Mouse (Mus musculus) erythroblast, adult 5-6 weeks (primary cell): ENCODE results near the gene Marc2. TPM values are rescaled to one million over a fixed set of nuclear protein-coding genes. Genes with fewer than 3 reads are reported as not detected.

Experiments used
- ATAC-seq: replicated peaks from 2 replicates; pipeline ENCODE4 v1.8.0; 2016; ENCODE audit warnings: moderate number of reproducible peaks, mild to moderate bottlenecking, moderate TSS enrichment, inconsistent platforms; ENCODE audit not compliant: poor library complexity, low FRiP score, severe bottlenecking
- total RNA-seq, 2 experiments: library from RNA; stranded (forward) in 1 of 2; stranded (reverse) in 1 of 2; fragments of 150-400 nt in 1 of 2; fragments of 200-764, 138-1000 nt in 1 of 2; gene quantifications; 2 replicates each; pipeline versions ENCODE4 v1.2.3 to v1.2.4; 2015 to 2017; ENCODE audit warnings: low replicate concordance in 2 of 2

The Marc2 gene
- total RNA-seq, 2 experiments from 2014 or later = 25.2 to 35.5 TPM

DNA sequence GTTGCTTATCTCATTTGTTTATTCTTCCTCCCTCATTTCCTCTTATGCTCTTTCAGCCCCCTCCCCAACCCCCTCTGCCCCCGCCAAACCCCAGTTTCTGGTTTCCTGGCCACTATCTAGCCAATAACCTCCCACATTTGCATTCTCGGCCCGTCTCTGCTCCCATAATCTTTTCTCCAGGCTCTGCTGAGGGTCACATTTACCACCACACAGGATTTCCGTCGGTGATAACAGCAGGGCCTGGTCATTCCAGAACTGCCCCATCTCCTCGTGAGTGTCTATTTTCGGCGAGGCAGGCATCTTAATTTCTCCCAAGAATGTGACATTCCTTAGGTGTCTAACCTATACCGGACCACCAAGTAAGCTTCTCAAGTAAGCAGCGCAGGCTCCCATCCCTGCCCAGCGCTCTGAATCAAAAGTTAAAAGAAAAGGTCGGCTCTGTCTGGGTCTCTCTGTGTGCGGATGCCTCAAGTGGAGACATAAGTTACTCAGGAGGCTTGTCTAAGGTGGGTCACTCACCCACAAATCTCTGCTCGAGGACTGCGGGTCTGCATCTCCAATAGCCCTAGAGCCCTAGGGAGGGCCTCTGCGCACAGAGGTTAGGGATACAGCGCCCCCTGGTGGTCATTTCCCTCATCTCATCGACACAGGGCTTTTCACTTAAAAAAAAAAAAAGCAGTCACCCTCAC lies 74.9 kb downstream of the Marc2 start:
- ATAC-seq = peak; percentile 80

DNA sequence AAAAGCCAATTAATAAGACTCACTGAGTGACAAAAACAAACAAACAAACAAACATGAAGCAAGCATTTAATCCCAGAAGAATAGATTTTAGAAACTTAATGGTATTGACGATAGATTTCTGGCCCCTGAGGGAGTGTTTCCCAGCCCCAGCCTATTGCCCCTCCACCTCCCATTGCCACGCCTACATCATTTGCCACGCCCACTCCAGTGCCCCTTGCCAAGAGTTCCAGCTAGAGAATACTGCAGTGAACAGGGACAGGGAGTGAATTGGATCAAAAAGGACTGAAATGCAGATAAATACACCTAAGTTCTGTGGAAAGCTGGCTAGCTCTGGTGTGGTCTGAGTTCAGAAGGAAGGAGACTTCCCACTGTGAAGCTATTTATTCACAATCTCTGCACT lies 82.4 kb downstream of the Marc2 start:
- ATAC-seq = no peak

Other genes with a start within 250 kb of the Marc2 start
- 1.7 and 6.9 TPM in 2 replicates for gene Hlx, start 113.8 kb downstream of the Marc2 start, total RNA-seq (2015; ENCODE audit: low replicate concordance)
- gene Hlx, start 113.8 kb downstream of the Marc2 start, total RNA-seq (2017; ENCODE audit: low replicate concordance) = 1.8 and 7.8 TPM in 2 replicates
- not detected in 2 replicates for gene Marc1, start 35.1 kb downstream of the Marc2 start, total RNA-seq (2015; ENCODE audit: low replicate concordance)
- gene Marc1, start 35.1 kb downstream of the Marc2 start, total RNA-seq (2017; ENCODE audit: low replicate concordance) = not detected in 2 replicates
- gene C130074G19Rik, start 36.8 kb upstream of the Marc2 start, total RNA-seq (2015; ENCODE audit: low replicate concordance) = not detected in 2 replicates
- gene C130074G19Rik, start 36.8 kb upstream of the Marc2 start, total RNA-seq (2017; ENCODE audit: low replicate concordance) = not detected in 2 replicates
- gene Mark1, start 153.1 kb upstream of the Marc2 start, total RNA-seq (2015; ENCODE audit: low replicate concordance) = not detected in 2 replicates
- not detected in 2 replicates for gene Mark1, start 153.1 kb upstream of the Marc2 start, total RNA-seq (2017; ENCODE audit: low replicate concordance)